Mouse (Mus musculus) midbrain, embryonic 14.5 days (tissue): ENCODE results near the gene Rtbdn. TPM values are rescaled to one million over a fixed set of nuclear protein-coding genes. Genes with fewer than 3 reads are reported as not detected.
A peak's percentile ranks its signal among the peaks of the same experiment; 100 is the strongest.
"Not testable (repeated sequence)": the region's sequence is repeated elsewhere in the genome, so short reads cannot be mapped to it uniquely, and the experiment has no call there.

ENCODE experiments used
- ATAC-seq: fragments of 200-750 bp; cut with Nextera tagmentation; 2 replicates; pipeline ENCODE4 v1.8.0; 2017; ENCODE audit warnings: moderate number of reproducible peaks, moderate library complexity; ENCODE audit not compliant: low FRiP score, low TSS enrichment
- DNase-seq: peaks from one replicate; pipeline ENCODE4 v3.0.0-alpha.2; 2015
- H3K27ac ChIP-seq: fragments of 300-500 bp; sonication (generic); replicated peaks from 2 replicates; pipeline ENCODE4 v1.5.1; 2014; ENCODE audit warnings: mild to moderate bottlenecking, low read depth, low read length, moderate library complexity
- H3K27me3 ChIP-seq: fragments of 300-500 bp; sonication (generic); 2 replicates; pipeline ENCODE4 v1.6.1; 2014; ENCODE audit warnings: low read length, control low read depth, mixed read lengths; ENCODE audit not compliant: control insufficient read depth, insufficient read depth
- H3K36me3 ChIP-seq: fragments of 300-500 bp; sonication (generic); 2 replicates; pipeline ENCODE4 v1.6.1; 2014; ENCODE audit warnings: low read length, control low read depth; ENCODE audit not compliant: control insufficient read depth, insufficient read depth
- H3K4me1 ChIP-seq: fragments of 300-500 bp; sonication (generic); 2 replicates; pipeline ENCODE4 v1.6.1; 2014; ENCODE audit warnings: mild to moderate bottlenecking, antibody characterized with exemption, low read length, control low read depth; ENCODE audit not compliant: control insufficient read depth, insufficient read depth
- H3K4me2 ChIP-seq: fragments of 300-500 bp; sonication (generic); 2 replicates; pipeline ENCODE4 v1.6.1; 2014; ENCODE audit warnings: mild to moderate bottlenecking, low read length, moderate library complexity
- H3K4me3 ChIP-seq: fragments of 300-500 bp; sonication (generic); replicated peaks from 2 replicates; pipeline ENCODE4 v1.5.1; 2014; ENCODE audit warnings: low read depth, low read length
- H3K9ac ChIP-seq: fragments of 300-500 bp; sonication (generic); replicated peaks from 2 replicates; pipeline ENCODE4 v1.6.1; 2014; ENCODE audit warnings: mild to moderate bottlenecking, low read length, moderate library complexity
- H3K9me3 ChIP-seq: fragments of 300-500 bp; sonication (generic); 2 replicates; pipeline ENCODE4 v1.6.1; 2016; ENCODE audit warnings: low read length, control low read depth, mixed read lengths; ENCODE audit not compliant: control insufficient read depth
- WGBS: fragments of 180-500 bp; shearing (Covaris S2); extraction: QIAGEN DNeasy Blood & Tissue Kit; methylation state at CpG from one replicate; pipeline ENCODE4 v1.1.7; 2014; 5-methylcytosine and 5-hydroxymethylcytosine counted together
- polyA plus RNA-seq: library from polyadenylated mRNA; unstranded; fragments of >200 nt; fragmentation: Nextera tagmentation; extraction: Ambion mirVana; gene quantifications from 2 replicates; pipeline ENCODE4 v1.2.1, GENCODE M21; 2014

Rtbdn gene
- polyA plus RNA-seq, 1 experiment from 2014 or later = 0.99 TPM

DNA sequence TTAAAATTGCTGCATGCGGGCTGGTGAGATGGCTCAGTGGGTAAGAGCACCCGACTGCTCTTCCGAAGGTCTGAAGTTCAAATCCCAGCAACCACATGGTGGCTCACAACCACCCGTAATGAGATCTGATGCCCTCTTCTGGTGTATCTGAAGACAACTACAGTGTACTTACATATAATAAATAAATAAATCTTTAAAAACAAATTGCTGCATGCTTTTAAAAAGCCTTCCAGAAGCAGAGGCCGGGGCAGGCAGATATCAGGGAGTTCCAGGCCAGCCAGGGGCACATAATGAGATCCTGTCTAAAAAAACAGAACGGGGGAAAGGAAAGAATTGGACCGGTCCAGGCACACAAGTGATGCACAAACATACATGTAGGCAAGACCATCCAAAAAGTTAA is 38.8 kb upstream of the Rtbdn start:
- not testable (repeated sequence) for H3K9me3 ChIP-seq, H3K27ac ChIP-seq, H3K27me3 ChIP-seq, DNase-seq, ATAC-seq, H3K9ac ChIP-seq
- Histone ChIP-seq H3K4me2 (peak overlapping the region; percentile 55), H3K4me1 (0 out of 2 replicates have a peak, but pooled peaks cover 11% of the 10 kb centered on the region), H3K4me3 (peak overlapping the region; percentile 34), H3K36me3 (peaks cover 34% of the 10 kb centered on the region)
- WGBS = 34% methylated on average over 6 of the region's 7 CpGs

DNA sequence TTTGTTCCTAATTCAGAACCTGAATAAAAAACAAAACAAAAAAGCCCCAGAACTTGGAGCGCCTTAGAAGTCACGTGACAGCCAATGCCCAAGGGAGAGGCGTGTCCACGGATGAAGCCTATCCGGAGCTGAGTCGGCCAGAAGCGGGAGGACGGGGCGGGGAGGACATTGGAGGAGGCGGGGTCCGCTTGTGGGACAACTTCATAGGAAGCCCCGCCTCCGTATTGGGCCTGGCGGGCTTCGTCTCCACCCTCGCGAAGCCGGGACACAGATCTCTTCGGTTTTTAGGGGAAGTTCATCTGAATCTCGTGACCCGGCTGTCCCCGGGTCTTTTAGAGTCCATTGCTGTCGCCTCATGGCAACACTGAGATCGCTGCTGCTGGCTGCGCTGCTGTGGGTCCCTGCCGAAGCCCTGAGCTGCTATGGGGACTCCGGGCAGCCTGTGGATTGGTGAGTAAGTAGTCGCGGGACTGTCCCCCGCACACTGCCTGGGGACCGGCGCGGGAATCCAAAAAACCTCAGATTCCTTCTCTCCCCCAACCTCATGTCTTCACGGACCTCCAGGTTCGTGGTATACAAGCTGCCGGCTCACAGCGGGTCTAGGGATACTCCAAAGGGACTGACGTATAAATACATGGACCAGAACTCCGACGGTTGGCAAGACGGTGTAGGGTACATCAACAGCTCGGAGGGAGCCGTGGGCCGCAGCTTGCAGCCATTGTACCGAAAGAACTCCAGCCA is 38.2 kb upstream of the Rtbdn start, which contains the start of gene Dnase2a:
TSS of gene Dnase2a (plus strand) at position 140 of the 741 bp plus-strand sequence.
- peak; percentile 93 for DNase-seq
- Histone ChIP-seq H3K9ac (peak within 1 kb of the TSS; percentile 39), H3K9me3 (no peaks in the 10 kb centered on the region), H3K36me3 (peaks cover 38% of the 10 kb centered on the region), H3K27ac (no peak within 1 kb of the TSS), H3K4me3 (peak within 1 kb of the TSS; percentile 34), H3K27me3 (peaks cover 12% of the 10 kb centered on the region; the same call in 1 of the 2 replicates), H3K4me1 (0 out of 2 replicates have a peak, but pooled peaks cover 7% of the 10 kb centered on the region), H3K4me2 (peak within 1 kb of the TSS; percentile 55)
- WGBS = under 1% methylated on average over 45 of the region's 45 CpGs
- ATAC-seq = peak; percentile 76; the same call in 1 of the 2 replicates

DNA sequence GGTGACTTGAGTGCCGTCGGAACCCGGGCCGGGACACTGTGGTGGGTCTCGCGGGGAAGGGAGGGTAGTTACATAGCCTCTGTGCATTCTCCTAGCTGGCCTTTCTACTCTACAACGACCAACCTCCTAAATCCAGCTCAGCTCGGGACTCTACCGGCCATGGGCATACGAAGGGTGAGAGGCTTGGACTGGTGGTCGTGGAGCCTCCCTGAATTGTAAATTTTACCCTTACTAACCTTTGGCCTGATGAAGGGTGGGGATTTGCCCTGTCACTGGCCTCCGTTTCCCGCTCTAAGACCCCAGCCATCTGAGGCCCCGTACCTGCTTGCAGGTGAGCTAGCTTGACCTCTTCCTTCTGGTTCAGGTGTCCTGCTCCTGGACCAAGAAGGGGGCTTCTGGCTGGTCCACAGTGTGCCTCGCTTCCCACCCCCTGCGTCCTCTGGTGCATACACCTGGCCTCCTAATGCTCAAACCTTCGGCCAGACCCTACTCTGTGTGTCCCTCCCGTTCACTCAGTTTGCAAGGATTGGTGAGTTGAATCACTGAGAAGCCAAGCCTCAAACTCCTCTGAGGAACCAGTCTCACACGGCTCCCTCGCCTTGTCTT is 37.5 kb upstream of the Rtbdn start:
- peaks cover 42% of the 10 kb centered on the region for H3K36me3 ChIP-seq
- H3K4me1 ChIP-seq = 0 out of 2 replicates have a peak, but pooled peaks cover 6% of the 10 kb centered on the region
- no peaks in the 10 kb centered on the region for H3K9me3 ChIP-seq
- WGBS = 51% methylated on average over 20 of the region's 20 CpGs
- DNase-seq (no peak), ATAC-seq (no peak)
- H3K9ac ChIP-seq = peak overlapping the region; percentile 39
- peak overlapping the region; percentile 55 for H3K4me2 ChIP-seq
- peaks cover 19% of the 10 kb centered on the region; the same call in 1 of the 2 replicates for H3K27me3 ChIP-seq
- peak overlapping the region; percentile 34 for H3K4me3 ChIP-seq
- H3K27ac ChIP-seq = no peak overlapping the region

DNA sequence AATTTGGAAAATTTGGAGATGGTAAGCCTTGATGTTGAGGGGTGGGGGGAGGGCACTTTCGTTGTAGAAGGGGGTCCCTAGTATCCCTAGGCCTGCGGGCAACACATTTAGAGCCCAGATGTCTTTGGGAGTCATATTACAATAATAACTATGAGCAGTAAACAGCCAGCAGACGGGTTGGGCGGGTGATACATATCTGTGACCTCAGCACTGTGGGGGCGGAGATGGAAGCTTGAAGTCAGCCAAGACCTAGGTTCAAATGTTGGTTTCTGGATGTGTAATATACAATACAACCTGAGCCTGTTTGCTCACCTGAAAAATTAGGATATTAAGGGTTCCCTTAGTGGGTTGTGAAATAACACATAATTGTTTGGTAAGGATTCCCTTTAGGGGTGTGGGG is 36.8 kb upstream of the Rtbdn start:
- 88% methylated on average over 5 of the region's 5 CpGs for WGBS
- ATAC-seq = no peak
- Histone ChIP-seq H3K9ac (no peak overlapping the region), H3K4me2 (no peak overlapping the region), H3K36me3 (peaks cover 49% of the 10 kb centered on the region), H3K4me3 (no peak overlapping the region), H3K4me1 (0 out of 2 replicates have a peak, but pooled peaks cover 6% of the 10 kb centered on the region), H3K27ac (no peak overlapping the region), H3K9me3 (no peaks in the 10 kb centered on the region), H3K27me3 (peaks cover 26% of the 10 kb centered on the region)
- DNase-seq = no peak

DNA sequence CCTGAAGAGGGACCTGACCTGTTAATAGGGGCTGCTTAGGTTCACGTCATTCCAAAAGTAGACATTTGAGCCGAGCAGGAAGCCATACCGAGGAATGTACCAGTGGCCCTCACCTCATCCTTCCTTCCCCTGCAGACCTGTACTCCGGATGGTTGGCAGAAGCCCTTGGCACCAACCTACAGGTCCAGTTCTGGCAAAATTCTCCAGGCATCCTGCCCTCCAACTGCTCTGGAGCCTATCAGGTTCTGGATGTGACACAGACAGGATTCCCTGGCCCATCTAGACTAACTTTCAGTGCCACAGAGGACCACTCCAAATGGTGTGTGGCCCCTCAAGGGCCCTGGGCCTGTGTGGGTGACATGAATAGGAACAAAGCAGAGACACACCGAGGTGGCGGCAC is 36.2 kb upstream of the Rtbdn start:
- WGBS = 89% methylated on average over 6 of the region's 6 CpGs
- Histone ChIP-seq H3K9ac (no peak overlapping the region), H3K4me1 (0 out of 2 replicates have a peak, but pooled peaks cover 6% of the 10 kb centered on the region), H3K4me2 (no peak overlapping the region), H3K27me3 (peaks cover 32% of the 10 kb centered on the region), H3K36me3 (peaks cover 55% of the 10 kb centered on the region), H3K4me3 (no peak overlapping the region), H3K9me3 (no peaks in the 10 kb centered on the region), H3K27ac (no peak overlapping the region)
- no peak for ATAC-seq
- no peak for DNase-seq

DNA sequence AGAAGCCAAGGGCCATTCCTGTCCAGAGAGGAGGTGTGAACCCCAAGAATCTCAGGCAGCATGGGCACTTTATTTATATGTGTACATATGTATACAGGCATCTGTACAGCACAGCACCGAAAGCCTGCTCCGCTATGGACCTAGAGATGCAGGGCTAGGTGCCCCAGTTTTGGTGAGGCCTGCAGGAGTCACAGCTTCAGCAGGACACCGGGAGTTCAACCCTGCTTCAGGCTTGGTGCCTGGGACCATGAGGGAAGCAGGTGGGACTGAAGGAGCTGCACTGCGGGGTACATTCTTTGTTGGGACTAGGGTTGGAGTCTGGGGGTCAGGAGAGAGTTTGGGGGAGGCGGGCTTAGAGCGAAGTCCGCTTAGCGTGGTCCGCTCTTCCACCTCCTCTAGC is 34.9 kb upstream of the Rtbdn start:
- no peak overlapping the region for H3K27ac ChIP-seq
- no peak for DNase-seq
- H3K36me3 ChIP-seq = peaks cover 68% of the 10 kb centered on the region
- H3K4me3 ChIP-seq = no peak overlapping the region
- H3K9ac ChIP-seq = no peak overlapping the region
- peaks cover 34% of the 10 kb centered on the region for H3K27me3 ChIP-seq
- WGBS = 86% methylated on average over 9 of the region's 9 CpGs
- ATAC-seq = no peak
- H3K4me2 ChIP-seq = no peak overlapping the region
- H3K4me1 ChIP-seq = 0 out of 2 replicates have a peak, but pooled peaks cover 6% of the 10 kb centered on the region
- H3K9me3 ChIP-seq = no peaks in the 10 kb centered on the region

DNA sequence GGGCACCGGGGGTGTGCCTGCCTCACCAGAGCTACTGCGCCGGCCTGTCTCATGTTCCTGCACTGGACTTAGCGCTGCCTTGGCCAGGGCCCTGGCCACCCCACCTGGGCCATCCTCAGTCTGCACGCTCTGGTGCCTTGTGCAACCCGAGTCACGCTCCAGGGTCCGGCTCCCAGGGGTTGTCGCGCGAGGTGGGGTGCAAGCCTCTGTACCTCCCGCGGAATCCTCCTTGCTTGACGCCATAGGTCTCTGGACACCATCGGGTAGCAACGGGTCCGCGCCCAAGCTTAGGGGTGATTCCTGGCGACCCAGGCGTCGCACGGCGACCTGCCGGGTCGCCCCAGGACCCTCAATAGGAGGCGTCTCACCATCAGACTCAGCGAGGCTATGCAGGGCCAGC is 34.4 kb upstream of the Rtbdn start:
- peaks cover 73% of the 10 kb centered on the region for H3K36me3 ChIP-seq
- ATAC-seq (no peak), DNase-seq (no peak)
- H3K27me3 ChIP-seq = peaks cover 34% of the 10 kb centered on the region
- H3K9me3 ChIP-seq = no peaks in the 10 kb centered on the region
- H3K27ac ChIP-seq = no peak overlapping the region
- whole genome bisulfite sequencing = 23% methylated on average over 27 of the region's 27 CpGs
- H3K4me2 ChIP-seq = no peak overlapping the region
- H3K9ac ChIP-seq = no peak overlapping the region
- H3K4me1 ChIP-seq = 0 out of 2 replicates have a peak, but pooled peaks cover 6% of the 10 kb centered on the region
- peak overlapping the region; percentile 15; the same call in 1 of the 2 replicates for H3K4me3 ChIP-seq

DNA sequence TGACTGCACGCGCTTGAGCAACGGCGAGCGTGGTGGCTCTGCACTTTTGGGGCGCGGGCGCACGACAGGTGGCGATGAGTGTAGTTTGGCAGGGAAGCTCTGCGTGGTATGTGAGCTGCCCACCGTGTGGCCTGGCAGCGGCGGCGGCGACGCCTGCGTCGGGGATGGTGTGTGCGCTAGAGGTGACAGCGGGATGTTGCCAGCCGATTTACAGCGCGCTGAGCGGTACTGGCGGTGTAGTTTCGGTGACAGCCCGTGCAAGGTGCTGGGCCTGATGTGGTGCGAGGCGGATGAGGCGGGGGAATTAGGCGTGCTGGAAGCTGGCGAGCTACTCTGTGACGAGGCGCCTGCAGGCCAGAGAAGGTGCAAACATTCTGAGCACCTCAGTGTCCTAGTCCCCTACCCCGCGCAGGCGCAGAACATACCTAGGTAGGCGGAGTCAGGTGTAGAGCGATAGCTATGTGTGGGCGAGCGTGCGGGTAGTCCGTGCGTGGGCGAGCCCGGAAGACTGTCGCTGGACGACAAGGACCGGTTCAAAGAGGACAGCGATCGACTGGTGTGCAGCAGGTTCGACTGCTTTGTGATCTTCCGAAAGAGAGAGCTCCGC is 33.8 kb upstream of the Rtbdn start:
- no peak for ATAC-seq
- H3K27me3 ChIP-seq = peaks cover 34% of the 10 kb centered on the region
- WGBS = 3% methylated on average over 55 of the region's 55 CpGs
- peak overlapping the region; percentile 15; the same call in 1 of the 2 replicates for H3K4me3 ChIP-seq
- DNase-seq = peak; percentile 62
- peak overlapping the region; percentile 42 for H3K4me2 ChIP-seq
- H3K36me3 ChIP-seq = peaks cover 79% of the 10 kb centered on the region
- H3K9ac ChIP-seq = no peak overlapping the region
- no peak overlapping the region for H3K27ac ChIP-seq
- no peaks in the 10 kb centered on the region for H3K9me3 ChIP-seq
- 0 out of 2 replicates have a peak, but pooled peaks cover 6% of the 10 kb centered on the region for H3K4me1 ChIP-seq
